Comparison of ENCODE assay signal across 16 mouse cellular contexts in the genomic region with DNA sequence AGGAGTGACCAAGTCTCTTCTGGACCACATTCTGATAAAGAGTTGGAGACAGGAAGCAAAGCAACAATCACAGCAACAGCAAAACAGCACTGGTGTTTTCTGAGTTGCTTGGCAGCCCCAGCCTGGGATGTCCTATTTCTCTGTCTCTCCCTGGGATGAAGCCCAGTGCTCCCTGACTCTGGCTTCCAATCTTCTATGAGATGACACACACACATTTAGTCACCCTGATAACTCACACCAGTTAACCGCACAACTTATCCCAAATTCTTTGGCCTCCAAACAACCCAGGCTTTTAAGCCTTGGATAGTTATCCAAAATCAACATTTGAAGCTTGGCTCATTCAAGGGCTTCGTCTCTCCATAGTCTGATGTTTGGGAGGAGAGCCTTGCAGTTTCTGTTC. TPM values are rescaled to one million over a fixed set of nuclear protein-coding genes. Genes with fewer than 3 reads are reported as not detected.
DNase-seq lines count a peak whose midpoint lies in the region; ATAC-seq lines count a peak whose summit lies in the region.
"Had no signal": no experiment of that assay in that cellular context is flagged by ENCODE, and none has a peak within 500 bp of the region (broad histone marks: within the 10 kb centered on the region; RNA-seq: fewer than 3 reads in every experiment).

No protein-coding gene starts in this region.

- ATAC-seq in heart, embryonic 15.5 days (replicated peaks; ENCODE audit: insufficient number of reproducible peaks, insufficient read depth, low FRiP score, low read depth), result no peak; the same call in 1 of the 2 replicates
- ATAC-seq: intestine, embryonic 16.5 days had no signal

- no peaks in the 10 kb centered on the region for H3K27me3 ChIP-seq in heart, embryonic 15.5 days
- H3K27me3 ChIP-seq: limb, embryonic 13.5 days; stomach, embryonic 15.5 days had no signal

- DNase-seq in gastrocnemius, adult 18-20 months (ENCODE audit: low spot score), result peak; percentile 51
- no peak for DNase-seq in gastrocnemius, postnatal 36 days
- DNase-seq in urinary bladder, postnatal 14 days (ENCODE audit: low spot score), result peak; percentile 50
- DNase-seq in urinary bladder, adult 2 months (ENCODE audit: low spot score), result no peak
- peak; percentile 61 for DNase-seq in skeletal muscle tissue, adult 2 months (ENCODE audit: low read depth, low spot score)
- DNase-seq in cerebellum, postnatal 14 days, result no peak
- DNase-seq in embryo, embryonic 10 days (ENCODE audit: low spot score), result no peak
- DNase-seq: cerebellum, adult 11 months; layer of hippocampus, postnatal 36 days; right cerebral cortex, postnatal 4 days; thymus, postnatal 36 days had no signal

- H3K4me1 ChIP-seq in heart, embryonic 15.5 days (replicated peaks), result peaks cover 6% of the 10 kb centered on the region; the same call in 1 of the 2 replicates
- H3K4me1 ChIP-seq: limb, embryonic 13.5 days; stomach, embryonic 15.5 days had no signal

- no peak overlapping the region for H3K4me3 ChIP-seq in heart, embryonic 15.5 days
- H3K4me3 ChIP-seq: limb, embryonic 13.5 days; midbrain, embryonic 10.5 days; stomach, embryonic 15.5 days had no signal

- no peaks in the 10 kb centered on the region for H3K36me3 ChIP-seq in heart, embryonic 15.5 days
- H3K36me3 ChIP-seq: limb, embryonic 13.5 days; midbrain, embryonic 10.5 days; stomach, embryonic 15.5 days had no signal

- no peaks in the 10 kb centered on the region for H3K9me3 ChIP-seq in heart, embryonic 15.5 days (replicated peaks)
- H3K9me3 ChIP-seq: limb, embryonic 13.5 days; midbrain, embryonic 10.5 days; stomach, embryonic 15.5 days had no signal

- WGBS in heart, embryonic 15.5 days, result 56% methylated on average over 2 of the region's 2 CpGs

- H3K27ac ChIP-seq in heart, embryonic 15.5 days, result 0 out of 2 replicates have a peak overlapping the region, but pooled peaks have one; percentile 4
- H3K27ac ChIP-seq: limb, embryonic 13.5 days; midbrain, embryonic 10.5 days; stomach, embryonic 15.5 days had no signal

- intact Hi-C loops in gastrocnemius, postnatal 36 days (cut with DNase I), result no loop called here

- no peak overlapping the region for H3K4me2 ChIP-seq in heart, embryonic 15.5 days
- H3K4me2 ChIP-seq: limb, embryonic 13.5 days; stomach, embryonic 15.5 days had no signal

- H3K9ac ChIP-seq in heart, embryonic 15.5 days, result no peak overlapping the region
- H3K9ac ChIP-seq: limb, embryonic 13.5 days; stomach, embryonic 15.5 days had no signal

RNA-seq across cellular contexts. Expression of gene Dpt, which starts 12.9 kb away (rescaled TPM):
- 10 to 100 TPM; 47.4 to 53.0 TPM for total RNA-seq in gastrocnemius, adult 18-20 months (2021)
- 10 to 100 TPM; 48.2 to 49.4 TPM for total RNA-seq in gastrocnemius, postnatal 36 days (2021)
- polyA plus RNA-seq in urinary bladder, adult 2 months (2012; rRNA removed), result 167 and 181 TPM in 2 replicates
- polyA plus RNA-seq in heart, embryonic 15.5 days (2015; fragmentation: Nextera tagmentation; extraction: Ambion mirVana), result 58.4 and 63.7 TPM in 2 replicates
- polyA plus RNA-seq: midbrain, embryonic 10.5 days had no signal

Comparison
In these comparisons a context has a peak if more than half of its experiments do, and no peak if none do; other contexts are left out.
1. DNase-seq: peak in gastrocnemius, adult 18-20 months (single experiment), urinary bladder, postnatal 14 days (single experiment) and skeletal muscle tissue, adult 2 months (single experiment); none in gastrocnemius, postnatal 36 days (0 of 2), urinary bladder, adult 2 months (single experiment), cerebellum, postnatal 14 days (0 of 2) and embryo, embryonic 10 days (single experiment).